Mouse (Mus musculus): Measurements from ENCODE around the gene Celsr1.
A peak's percentile ranks its signal among the peaks of the same experiment; 100 is the strongest.

The Celsr1 gene

GRCm38 (mm10) chr15:85961131-85961530, 72.4 kb downstream of the Celsr1 start:
- DNase-seq (ENCODE audit: low spot score in 2 of 2), result no peak

- no peak for DNase-seq (ENCODE audit: low spot score in 2 of 2)
Observed at GRCm38 (mm10) chr15:85956202-85956601, 77.4 kb downstream of the Celsr1 start.

- DNase-seq (ENCODE audit: low spot score in 2 of 2), result no peak
Observed at GRCm38 (mm10) chr15:85953458-85953857, 80.1 kb downstream of the Celsr1 start.

GRCm38 (mm10) chr15:85949421-85950164, 84.0 kb downstream of the Celsr1 start:
- no peak for DNase-seq (ENCODE audit: low spot score in 2 of 2)

- no peak for DNase-seq (ENCODE audit: low spot score in 2 of 2)
Observed at GRCm38 (mm10) chr15:85947967-85948366, 85.6 kb downstream of the Celsr1 start.

- no peak for DNase-seq (ENCODE audit: low spot score in 2 of 2)
Observed at GRCm38 (mm10) chr15:85947541-85947940, 86.0 kb downstream of the Celsr1 start.

- DNase-seq (ENCODE audit: low spot score in 2 of 2), result peak in 1 of 2 experiments; percentile 24
Observed at GRCm38 (mm10) chr15:85935627-85936049, 97.9 kb downstream of the Celsr1 start.

GRCm38 (mm10) chr15:85928161-85928560, 105.4 kb downstream of the Celsr1 start:
- DNase-seq (ENCODE audit: low spot score in 2 of 2), result no peak

GRCm38 (mm10) chr15:85921855-85922254, 111.7 kb downstream of the Celsr1 start:
- no peak for DNase-seq (ENCODE audit: low spot score in 2 of 2)

GRCm38 (mm10) chr15:85919892-85920248, 113.7 kb downstream of the Celsr1 start:
- no peak for DNase-seq (ENCODE audit: low spot score in 2 of 2)

- no peak for DNase-seq (ENCODE audit: low spot score in 2 of 2)
Observed at GRCm38 (mm10) chr15:85919191-85919891, 114.2 kb downstream of the Celsr1 start.

- peak; percentile 45 to 82 for DNase-seq (ENCODE audit: low spot score in 2 of 2)
Observed at GRCm38 (mm10) chr15:85913605-85914004, 120.0 kb downstream of the Celsr1 start.

GRCm38 (mm10) chr15:85909931-85910330, 123.6 kb downstream of the Celsr1 start:
- peak; percentile 38 to 74 for DNase-seq (ENCODE audit: low spot score in 2 of 2)

GRCm38 (mm10) chr15:85909492-85909829, 124.1 kb downstream of the Celsr1 start:
- DNase-seq (ENCODE audit: low spot score in 2 of 2), result no peak

GRCm38 (mm10) chr15:85908660-85909491, 124.7 kb downstream of the Celsr1 start:
- no peak for DNase-seq (ENCODE audit: low spot score in 2 of 2)

GRCm38 (mm10) chr15:85903826-85904225, 129.8 kb downstream of the Celsr1 start:
- no peak for DNase-seq (ENCODE audit: low spot score in 2 of 2)

- no peak for DNase-seq (ENCODE audit: low spot score in 2 of 2)
Observed at GRCm38 (mm10) chr15:85902505-85902904, 131.1 kb downstream of the Celsr1 start.

GRCm38 (mm10) chr15:85900801-85901200, 132.8 kb downstream of the Celsr1 start:
- no peak for DNase-seq (ENCODE audit: low spot score in 2 of 2)

GRCm38 (mm10) chr15:85900318-85900717, 133.3 kb downstream of the Celsr1 start:
- DNase-seq (ENCODE audit: low spot score in 2 of 2), result no peak

- DNase-seq (ENCODE audit: low spot score in 2 of 2), result no peak
Observed at GRCm38 (mm10) chr15:85899396-85899795, 134.2 kb downstream of the Celsr1 start.

GRCm38 (mm10) chr15:85897113-85897512, 136.5 kb downstream of the Celsr1 start:
- no peak for DNase-seq (ENCODE audit: low spot score in 2 of 2)

- DNase-seq (ENCODE audit: low spot score in 2 of 2), result peak; percentile 64 to 86
Observed at GRCm38 (mm10) chr15:85896284-85896683, 137.3 kb downstream of the Celsr1 start.
